In genomic region chr12:56691427-56692079, GRCm38 (mm10) we compare ENCODE assay signal across 11 mouse cellular contexts. TPM values are rescaled to one million over a fixed set of nuclear protein-coding genes. Genes with fewer than 3 reads are reported as not detected.
DNase-seq lines count a peak whose midpoint lies in the region; ATAC-seq lines count a peak whose summit lies in the region.
"Had no signal": no experiment of that assay in that cellular context is flagged by ENCODE, and none has a peak within 500 bp of the region (broad histone marks: within the 10 kb centered on the region; RNA-seq: fewer than 3 reads in every experiment).

Gene Pax9, plus strand, starts transcription at chr12:56691767.

- H3K4me2 ChIP-seq in heart, embryonic 14.5 days (ENCODE audit: low read length): peak within 1 kb of the TSS; percentile 54
- H3K4me2 ChIP-seq in stomach, embryonic 14.5 days (replicated peaks; ENCODE audit: low read depth, low read length): peak within 1 kb of the TSS; percentile 29

- H3K4me3 ChIP-seq in heart, embryonic 14.5 days (ENCODE audit: control insufficient read depth in 1 of 2, insufficient read depth in 1 of 2, low read depth in 1 of 2, low read length in 2 of 2): peak within 1 kb of the TSS; percentile 20; a peak in 3 of 4 replicates
- H3K4me3 ChIP-seq in megakaryocyte, embryonic 14.5 days (replicated peaks): peak within 1 kb of the TSS; percentile 53
- H3K4me3 ChIP-seq in limb, embryonic 10.5 days: peak within 1 kb of the TSS; percentile 38
- H3K4me3 ChIP-seq in stomach, embryonic 14.5 days (ENCODE audit: low read depth, low read length): peak within 1 kb of the TSS; percentile 23; the same call in 1 of the 2 replicates

- no peak within 1 kb of the TSS for H3K27ac ChIP-seq in heart, embryonic 14.5 days (replicated peaks in 1 of 2; ENCODE audit: control insufficient read depth in 1 of 2, insufficient read depth in 1 of 2, low read depth in 2 of 2, low read length in 2 of 2)
- H3K27ac ChIP-seq in limb, embryonic 10.5 days: peak within 1 kb of the TSS; percentile 4; the same call in 1 of the 2 replicates
- no peak within 1 kb of the TSS for H3K27ac ChIP-seq in stomach, embryonic 14.5 days (ENCODE audit: low read length)

- peaks cover 13 to 21% of the 10 kb centered on the region in 2 experiments; a peak in 1 of 4 replicates for H3K4me1 ChIP-seq in heart, embryonic 14.5 days (ENCODE audit: control insufficient read depth in 2 of 2, insufficient read depth in 2 of 2, low read length in 2 of 2)
- peaks cover 44% of the 10 kb centered on the region for H3K4me1 ChIP-seq in megakaryocyte, embryonic 14.5 days
- peaks cover 56% of the 10 kb centered on the region for H3K4me1 ChIP-seq in limb, embryonic 10.5 days
- 0 out of 2 replicates have a peak, but pooled peaks cover 4% of the 10 kb centered on the region for H3K4me1 ChIP-seq in stomach, embryonic 14.5 days (ENCODE audit: control insufficient read depth, insufficient read depth, low read length)

- H3K9ac ChIP-seq in heart, embryonic 14.5 days (ENCODE audit: low read length): no peak within 1 kb of the TSS
- H3K9ac ChIP-seq in stomach, embryonic 14.5 days (replicated peaks; ENCODE audit: low read depth, low read length): no peak within 1 kb of the TSS

- peaks cover 100% of the 10 kb centered on the region for H3K27me3 ChIP-seq in heart, embryonic 14.5 days (ENCODE audit: control insufficient read depth, insufficient read depth, low read length)
- H3K27me3 ChIP-seq in megakaryocyte, embryonic 14.5 days (replicated peaks): peaks cover 95% of the 10 kb centered on the region
- peaks cover 100% of the 10 kb centered on the region for H3K27me3 ChIP-seq in limb, embryonic 10.5 days (ENCODE audit: low read depth, poor library complexity, severe bottlenecking)
- peaks cover 81% of the 10 kb centered on the region for H3K27me3 ChIP-seq in stomach, embryonic 14.5 days (ENCODE audit: control insufficient read depth, insufficient read depth, low read length)

- H3K9me3 ChIP-seq in heart, embryonic 14.5 days (ENCODE audit: control insufficient read depth, low read length): no peaks in the 10 kb centered on the region
- H3K9me3 ChIP-seq in megakaryocyte, embryonic 14.5 days: peaks cover 70% of the 10 kb centered on the region
- no peaks in the 10 kb centered on the region for H3K9me3 ChIP-seq in limb, embryonic 10.5 days (replicated peaks)
- H3K9me3 ChIP-seq in stomach, embryonic 14.5 days (ENCODE audit: control insufficient read depth, low read depth, low read length): no peaks in the 10 kb centered on the region

- no peaks in the 10 kb centered on the region for H3K36me3 ChIP-seq in heart, embryonic 14.5 days (ENCODE audit: control insufficient read depth, insufficient read depth, low read length)
- H3K36me3 ChIP-seq in megakaryocyte, embryonic 14.5 days (replicated peaks; ENCODE audit: low read length): no peaks in the 10 kb centered on the region
- no peaks in the 10 kb centered on the region for H3K36me3 ChIP-seq in limb, embryonic 10.5 days
- no peaks in the 10 kb centered on the region for H3K36me3 ChIP-seq in stomach, embryonic 14.5 days (ENCODE audit: control insufficient read depth, insufficient read depth, low read length)

- under 1% methylated on average over 40 of the region's 40 CpGs for WGBS in heart, embryonic 14.5 days
- 0% methylated on average over 40 of the region's 40 CpGs for WGBS in limb, embryonic 10.5 days
- 1% methylated on average over 40 of the region's 40 CpGs for WGBS in stomach, embryonic 14.5 days

- DNase-seq in heart, adult 11 months: no peak
- peak; percentile 73 for DNase-seq in limb, embryonic 10.5 days (ENCODE audit: low spot score)
- no peak for DNase-seq in layer of hippocampus, postnatal 25 days (ENCODE audit: extremely low spot score in 1 of 2, low spot score in 1 of 2)
- no peak for DNase-seq in adipocyte (ENCODE audit: low spot score)
- DNase-seq: adrenal gland, postnatal 14 days; heart, postnatal 4 days had no signal

- no peak for ATAC-seq in heart, embryonic 14.5 days (ENCODE audit: insufficient number of reproducible peaks, insufficient read depth, low FRiP score, low read depth)
- ATAC-seq in megakaryocyte, adult 5-6 weeks (ENCODE audit: poor library complexity, severe bottlenecking): no peak
- ATAC-seq in stomach, embryonic 14.5 days (ENCODE audit: insufficient number of reproducible peaks, insufficient read depth, low FRiP score, low read depth): no peak

RNA-seq across cellular contexts. Expression of gene Pax9, which starts in this region (rescaled TPM):
- 0.04 TPM in 1 of 2 replicates, not detected in the other for polyA plus RNA-seq in heart, embryonic 14.5 days (2014; fragmentation: Nextera tagmentation; extraction: Ambion mirVana)
- polyA plus RNA-seq in megakaryocyte, embryonic 14.5 days (2012; ENCODE audit: insufficient read depth, low replicate concordance): not detected in 2 replicates
- not detected in 2 replicates for total RNA-seq in megakaryocyte, adult 5-6 weeks (2015)
- not detected in 2 replicates for total RNA-seq in megakaryocyte, adult 5-6 weeks (2017)
- 0.50 and 2.2 TPM in 2 replicates for polyA plus RNA-seq in limb, embryonic 10.5 days (2016; fragmentation: Nextera tagmentation; extraction: Ambion mirVana)
- 2.3 and 3.8 TPM in 2 replicates for polyA plus RNA-seq in stomach, embryonic 14.5 days (2014; fragmentation: Nextera tagmentation; extraction: Ambion mirVana)
- not detected for total RNA-seq in layer of hippocampus, postnatal 25 days (2021)
- total RNA-seq: neutrophil, adult 5-6 weeks had no signal
